ENCODE assay signal across 9 mouse cellular contexts in genomic region chr17:75617280-75617679, GRCm38 (mm10).
DNase-seq lines count a peak whose midpoint lies in the region; ATAC-seq and TF ChIP-seq lines count a peak whose summit lies in the region.
"Had no signal": no experiment of that assay in that cellular context is flagged by ENCODE, and none has a peak within 500 bp of the region (broad histone marks: within the 10 kb centered on the region; RNA-seq: fewer than 3 reads in every experiment).

No protein-coding gene starts in this region.

- no peaks in the 10 kb centered on the region for H3K9me3 ChIP-seq in forebrain, embryonic 15.5 days
- H3K9me3 ChIP-seq in midbrain, postnatal 0 days (ENCODE audit: low read length), result no peaks in the 10 kb centered on the region
- H3K9me3 ChIP-seq: liver, embryonic 15.5 days had no signal

- TF ChIP-seq CTCF in midbrain, postnatal 0 days (IDR thresholded peaks at IDR 0.05), result peak; percentile 87

- no peak overlapping the region; the same call in 1 of the 2 replicates for H3K4me2 ChIP-seq in forebrain, embryonic 15.5 days (replicated peaks)
- H3K4me2 ChIP-seq in midbrain, postnatal 0 days (ENCODE audit: low read depth, low read length, poor library complexity, severe bottlenecking), result peak overlapping the region; percentile 32; the same call in 1 of the 2 replicates
- H3K4me2 ChIP-seq: liver, embryonic 15.5 days had no signal

- 0 out of 2 replicates have a peak, but pooled peaks cover 5% of the 10 kb centered on the region for H3K4me1 ChIP-seq in forebrain, embryonic 15.5 days
- H3K4me1 ChIP-seq in midbrain, postnatal 0 days (ENCODE audit: insufficient read depth, low read length), result no peaks in the 10 kb centered on the region
- H3K4me1 ChIP-seq: liver, embryonic 15.5 days had no signal

- H3K27ac ChIP-seq in forebrain, embryonic 15.5 days (replicated peaks), result no peak overlapping the region
- H3K27ac ChIP-seq in midbrain, postnatal 0 days (ENCODE audit: low read depth, low read length), result no peak overlapping the region
- H3K27ac ChIP-seq: liver, embryonic 15.5 days had no signal

- ATAC-seq in CD4-positive, CD25-positive, alpha-beta regulatory T cell, adult 4 months, result no peak
- ATAC-seq in forebrain, embryonic 15.5 days (replicated peaks), result peak; percentile 84
- ATAC-seq in midbrain, postnatal 0 days (ENCODE audit: low FRiP score), result peak; percentile 34; the same call in 1 of the 2 replicates

- H3K27me3 ChIP-seq in forebrain, embryonic 15.5 days, result no peaks in the 10 kb centered on the region
- H3K27me3 ChIP-seq in midbrain, postnatal 0 days (ENCODE audit: insufficient read depth, low read length), result no peaks in the 10 kb centered on the region
- H3K27me3 ChIP-seq: liver, embryonic 15.5 days had no signal

- DNase-seq in CD4-positive, CD25-positive, alpha-beta regulatory T cell, adult 2 months (ENCODE audit: low read depth, low spot score), result peak; percentile 2
- DNase-seq in ovary, postnatal 14 days (ENCODE audit: low spot score), result peak; percentile 10
- no peak for DNase-seq in ovary, adult 18-20 months (ENCODE audit: low spot score)
- peak; percentile 4 for DNase-seq in large intestine, adult 2 months (ENCODE audit: low read depth, low spot score)
- DNase-seq in midbrain, postnatal 0 days (ENCODE audit: low spot score), result peak; percentile 86
- no peak for DNase-seq in urinary bladder, adult 2 months (ENCODE audit: low spot score)

- H3K36me3 ChIP-seq in forebrain, embryonic 15.5 days, result no peaks in the 10 kb centered on the region
- no peaks in the 10 kb centered on the region for H3K36me3 ChIP-seq in midbrain, postnatal 0 days (ENCODE audit: insufficient read depth, low read length)
- H3K36me3 ChIP-seq: liver, embryonic 15.5 days had no signal

- H3K4me3 ChIP-seq in forebrain, embryonic 15.5 days, result no peak overlapping the region
- H3K4me3 ChIP-seq in midbrain, postnatal 0 days (ENCODE audit: low read depth, low read length), result no peak overlapping the region
- H3K4me3 ChIP-seq: liver, embryonic 15.5 days had no signal

- 16% methylated on average over 6 of the region's 6 CpGs for WGBS in forebrain, embryonic 15.5 days
- WGBS in large intestine, adult 2 months, result 20% methylated on average over 6 of the region's 6 CpGs
- WGBS in midbrain, postnatal 0 days, result 8% methylated on average over 6 of the region's 6 CpGs

- no peak overlapping the region for H3K9ac ChIP-seq in forebrain, embryonic 15.5 days (replicated peaks)
- H3K9ac ChIP-seq in midbrain, postnatal 0 days (replicated peaks; ENCODE audit: low read length, poor library complexity, severe bottlenecking), result no peak overlapping the region
- H3K9ac ChIP-seq: liver, embryonic 15.5 days had no signal

Comparison
In these comparisons a context has a peak if more than half of its experiments do, and no peak if none do; other contexts are left out.
1. DNase-seq: peak in CD4-positive, CD25-positive, alpha-beta regulatory T cell, adult 2 months (single experiment), ovary, postnatal 14 days (single experiment), large intestine, adult 2 months (single experiment) and midbrain, postnatal 0 days (single experiment); none in ovary, adult 18-20 months (single experiment) and urinary bladder, adult 2 months (single experiment).